Mouse (Mus musculus) bone marrow, adult 2 months (tissue): ENCODE measurements around the gene Pkib. TPM values are rescaled to one million over a fixed set of nuclear protein-coding genes. Genes with fewer than 3 reads are reported as not detected.
A peak's percentile ranks its signal among the peaks of the same experiment; 100 is the strongest.

ENCODE experiments used
- H3K27ac ChIP-seq: fragments of 200-500 bp; 2 replicates; pipeline ENCODE4 v1.5.1; 2012; ENCODE audit warnings: low read depth, mild to moderate bottlenecking, control low read depth, inconsistent platforms, low read length; ENCODE audit not compliant: control insufficient read depth, poor library complexity, insufficient read depth
- H3K4me1 ChIP-seq: fragments of 200-500 bp; 2 replicates; pipeline ENCODE4 v1.6.1; 2011; ENCODE audit warnings: low read length; ENCODE audit not compliant: control insufficient read depth, insufficient read depth
- H3K4me3 ChIP-seq: fragments of 200-500 bp; replicated peaks from 2 replicates; pipeline ENCODE3; 2011; ENCODE audit warnings: mild to moderate bottlenecking, low read depth, low read length, control low read depth; ENCODE audit not compliant: control insufficient read depth
- CTCF ChIP-seq: fragments of 200-500 bp; IDR thresholded peaks from 2 replicates; pipeline ENCODE4 v1.5.1; 2011; ENCODE audit warnings: low read length, control low read depth; ENCODE audit not compliant: control insufficient read depth, insufficient read depth
- POLR2A ChIP-seq: fragments of 200-500 bp; IDR thresholded peaks from 2 replicates; pipeline ENCODE4 v1.6.1; 2011; ENCODE audit warnings: low read depth, mild to moderate bottlenecking, control low read depth, low read length, borderline replicate concordance; ENCODE audit not compliant: control insufficient read depth
- WGBS: fragments of 180-500 bp; shearing (Covaris S2); methylation state at CpG from one replicate; pipeline ENCODE4 v1.1.7; 2018; 5-methylcytosine and 5-hydroxymethylcytosine counted together
- polyA plus RNA-seq: library from polyadenylated mRNA; stranded (reverse); fragments of >200 nt; gene quantifications from 2 replicates; pipeline ENCODE4 v1.2.4, GENCODE M21; 2011; ENCODE audit warnings: low replicate concordance; ENCODE audit not compliant: missing spikeins, insufficient read depth, insufficient read length

The Pkib gene
- 3.4 and 8.7 TPM in 2 replicates for polyA plus RNA-seq

DNA sequence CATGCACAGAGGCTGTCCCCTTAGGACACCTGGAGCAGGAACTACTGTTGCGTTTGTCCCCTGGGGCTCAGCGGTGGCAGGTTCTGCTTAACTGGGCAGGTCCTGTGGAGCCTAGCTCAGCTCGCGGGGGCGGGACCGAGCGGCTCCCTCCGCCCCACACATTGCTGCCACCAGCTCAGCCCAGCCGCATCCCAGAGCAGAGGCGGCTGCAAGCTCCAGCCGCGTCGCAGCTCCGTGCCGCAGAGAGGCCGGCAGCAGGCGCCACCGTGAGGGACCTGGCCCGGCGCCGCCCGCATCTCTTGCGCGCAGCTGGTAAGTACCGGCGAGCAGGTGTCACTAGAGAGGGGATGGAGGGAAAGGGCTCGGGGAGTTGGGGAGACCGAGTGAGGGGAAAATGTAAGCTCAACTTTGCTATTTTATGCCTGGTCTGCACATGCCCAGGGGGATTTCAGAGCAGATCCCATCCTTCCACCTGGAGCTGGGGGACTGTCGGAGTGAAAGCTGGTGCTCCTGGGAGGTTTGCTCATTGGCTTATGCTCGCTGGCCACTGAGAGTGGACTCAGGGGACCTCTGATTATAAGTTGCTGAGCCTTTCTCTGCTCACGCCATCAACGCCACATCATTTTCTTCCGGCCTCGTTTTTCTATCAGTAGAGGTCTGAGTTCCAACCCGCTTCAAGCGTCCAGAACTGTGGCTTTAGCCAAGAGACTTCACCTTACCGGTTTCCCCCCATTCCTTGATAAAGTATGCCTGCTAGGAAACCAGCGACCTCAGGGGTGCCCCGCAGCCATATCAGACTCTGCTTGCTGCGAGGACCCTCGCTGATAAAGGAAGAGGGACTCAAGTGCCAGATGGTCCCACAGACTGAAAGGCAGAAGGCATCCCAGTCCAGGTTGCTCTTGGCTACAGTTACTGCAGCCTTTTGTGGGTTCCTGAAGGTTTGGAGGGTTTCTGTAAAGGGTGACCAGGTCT, at the start of gene Pkib:
Gene Pkib, plus strand, starts transcription at position 86 of the 972 bp plus-strand sequence.
- no peaks in the 10 kb centered on the region for H3K4me1 ChIP-seq
- peak within 1 kb of the TSS; percentile 17; the same call in 1 of the 2 replicates for H3K27ac ChIP-seq
- TF ChIP-seq POLR2A, result peak; percentile 51; the same call in 1 of the 2 replicates
- TF ChIP-seq CTCF, result no peak
- 3% methylated on average over 41 of the region's 41 CpGs for WGBS
- H3K4me3 ChIP-seq, result peak within 1 kb of the TSS; percentile 61

DNA sequence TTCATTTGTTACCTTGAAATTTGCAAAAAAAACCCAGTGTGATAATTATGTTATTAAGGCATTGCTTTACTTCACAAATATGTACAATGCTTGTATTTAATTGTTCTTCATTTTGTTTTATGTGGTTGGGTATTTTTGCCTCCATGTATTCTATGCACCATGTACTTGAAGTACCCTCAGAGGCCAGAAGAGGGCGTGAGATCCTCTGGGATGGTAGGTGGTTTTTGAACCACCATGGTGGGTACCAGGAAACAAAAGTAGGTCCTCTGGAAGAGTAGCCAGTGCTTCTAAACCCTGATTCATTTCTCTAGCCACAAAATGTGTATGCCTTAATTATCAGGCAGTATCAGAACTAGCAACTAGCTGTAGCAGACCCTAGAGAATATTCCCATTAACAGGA, 47.9 kb upstream of the Pkib start:
- Histone ChIP-seq H3K4me3 (no peak overlapping the region), H3K27ac (no peak overlapping the region), H3K4me1 (no peaks in the 10 kb centered on the region)
- WGBS, result 48% methylated on average over 1 of the region's 1 CpGs
- TF ChIP-seq CTCF (no peak), POLR2A (no peak)

DNA sequence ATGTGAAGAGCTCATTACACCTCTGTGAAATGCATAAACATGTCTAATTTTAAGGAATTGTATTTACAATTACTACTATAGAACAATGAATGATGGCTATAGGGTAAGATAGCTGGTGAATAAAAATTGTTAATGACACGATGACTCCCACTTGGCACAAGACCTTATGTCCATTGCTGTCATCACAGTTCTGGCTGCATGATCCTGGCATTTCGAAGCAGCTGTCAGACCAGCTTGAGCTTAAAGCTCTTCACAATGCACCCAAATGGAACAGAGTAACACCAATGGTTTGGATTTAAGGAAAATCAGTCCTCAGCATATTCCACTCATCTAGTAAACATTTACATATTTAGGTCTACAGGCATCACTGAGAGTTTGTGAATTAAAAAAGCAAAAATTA, 37.5 kb upstream of the Pkib start:
- 77% methylated on average over 2 of the region's 2 CpGs for WGBS
- no peak for TF ChIP-seq POLR2A
- no peak for TF ChIP-seq CTCF

GRCm38 (mm10) chr10:57597172-57597571, 34.6 kb upstream of the Pkib start:
- no peak for TF ChIP-seq POLR2A
- no peak for TF ChIP-seq CTCF
- H3K27ac ChIP-seq, result no peak overlapping the region
- 66% methylated on average over 2 of the region's 2 CpGs for WGBS
- H3K4me1 ChIP-seq, result no peaks in the 10 kb centered on the region
- no peak overlapping the region for H3K4me3 ChIP-seq

More for the DNA sequence above, 37.5 kb upstream of the Pkib start:
- H3K4me3 ChIP-seq, result no peak overlapping the region
- no peaks in the 10 kb centered on the region for H3K4me1 ChIP-seq
- H3K27ac ChIP-seq, result no peak overlapping the region

DNA sequence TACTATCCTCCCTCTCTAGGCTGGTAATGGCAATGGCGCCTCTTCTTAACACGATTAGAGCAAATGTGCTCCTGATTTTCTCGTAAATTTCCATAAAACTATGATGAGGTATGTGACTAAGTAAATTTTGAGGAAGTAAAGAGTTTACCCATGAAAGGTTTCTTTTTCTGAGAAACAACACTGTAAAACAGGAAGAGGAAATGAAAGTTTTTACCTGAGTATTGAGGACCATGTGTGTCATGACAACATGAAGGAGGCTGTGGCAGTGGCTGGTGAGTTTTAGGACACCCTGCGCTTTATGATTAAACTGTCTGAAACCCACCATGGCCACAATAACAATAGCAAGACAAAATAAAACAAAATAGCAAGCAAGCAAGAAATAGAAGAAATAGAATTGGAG, 28.8 kb upstream of the Pkib start:
- TF ChIP-seq CTCF, result no peak
- WGBS, result 52% methylated on average over 4 of the region's 4 CpGs
- Histone ChIP-seq H3K4me3 (no peak overlapping the region), H3K4me1 (no peaks in the 10 kb centered on the region), H3K27ac (no peak overlapping the region)

- Histone ChIP-seq H3K27ac (no peak overlapping the region), H3K4me3 (no peak overlapping the region), H3K4me1 (no peaks in the 10 kb centered on the region)
- WGBS, result 83% methylated on average over 10 of the region's 10 CpGs
- TF ChIP-seq POLR2A (no peak), CTCF (no peak)
Measured at GRCm38 (mm10) chr10:57623311-57623710, 8.5 kb upstream of the Pkib start.

DNA sequence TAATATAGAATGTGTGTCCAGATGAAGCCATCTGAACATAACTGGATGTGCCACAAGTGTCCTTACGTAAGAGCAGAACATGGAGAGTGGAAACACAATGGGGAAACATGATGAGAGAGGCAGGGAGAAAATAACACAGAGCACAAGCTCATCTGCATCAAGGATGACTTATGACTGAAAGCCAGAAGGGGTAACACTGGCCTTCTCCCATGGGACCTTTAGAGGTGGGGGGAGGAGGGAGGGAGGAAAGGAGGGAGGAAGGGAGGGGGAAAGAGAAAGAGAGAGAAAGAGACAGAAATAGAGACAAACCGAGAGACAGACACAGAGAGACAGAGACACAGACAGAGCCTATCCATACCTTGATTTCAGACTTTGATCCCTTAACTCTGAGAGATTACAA, 4.0 kb upstream of the Pkib start:
- Histone ChIP-seq H3K4me3 (no peak overlapping the region), H3K27ac (no peak overlapping the region), H3K4me1 (no peaks in the 10 kb centered on the region)
- 63% methylated on average over 2 of the region's 2 CpGs for WGBS
- no peak for TF ChIP-seq POLR2A

DNA sequence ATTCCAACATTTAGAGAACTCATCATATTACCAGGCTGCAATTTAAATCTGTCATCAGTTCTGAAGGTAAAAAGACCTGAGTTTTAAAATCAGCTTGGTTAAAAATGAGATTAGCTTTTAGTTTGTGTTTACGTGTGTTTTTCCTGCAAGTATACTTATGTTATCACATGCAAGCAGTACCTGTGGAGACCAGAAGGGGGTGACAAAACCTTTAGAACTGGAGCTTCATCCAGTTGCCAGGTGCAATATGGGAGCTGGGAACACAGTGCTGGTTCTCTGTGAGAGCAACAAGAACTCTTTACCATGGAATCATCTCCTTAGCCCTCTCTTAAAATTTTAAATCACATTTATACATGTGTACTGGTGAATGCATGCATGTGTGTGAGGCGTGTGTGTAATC, 1.2 kb upstream of the Pkib start:
- Histone ChIP-seq H3K4me1 (no peaks in the 10 kb centered on the region), H3K4me3 (no peak overlapping the region), H3K27ac (no peak overlapping the region)
- TF ChIP-seq CTCF (no peak), POLR2A (no peak)
- 91% methylated on average over 2 of the region's 2 CpGs for WGBS
